Mouse (Mus musculus) cerebellum, postnatal 25 days (tissue): ENCODE data around the gene Fnbp4.

Experiments used
- DNase-seq, 2 experiments: peaks; one replicate each; pipeline ENCODE4 v3.0.0; 2021; ENCODE audit warnings: mixed read lengths in 2 of 2

The Fnbp4 gene

DNA sequence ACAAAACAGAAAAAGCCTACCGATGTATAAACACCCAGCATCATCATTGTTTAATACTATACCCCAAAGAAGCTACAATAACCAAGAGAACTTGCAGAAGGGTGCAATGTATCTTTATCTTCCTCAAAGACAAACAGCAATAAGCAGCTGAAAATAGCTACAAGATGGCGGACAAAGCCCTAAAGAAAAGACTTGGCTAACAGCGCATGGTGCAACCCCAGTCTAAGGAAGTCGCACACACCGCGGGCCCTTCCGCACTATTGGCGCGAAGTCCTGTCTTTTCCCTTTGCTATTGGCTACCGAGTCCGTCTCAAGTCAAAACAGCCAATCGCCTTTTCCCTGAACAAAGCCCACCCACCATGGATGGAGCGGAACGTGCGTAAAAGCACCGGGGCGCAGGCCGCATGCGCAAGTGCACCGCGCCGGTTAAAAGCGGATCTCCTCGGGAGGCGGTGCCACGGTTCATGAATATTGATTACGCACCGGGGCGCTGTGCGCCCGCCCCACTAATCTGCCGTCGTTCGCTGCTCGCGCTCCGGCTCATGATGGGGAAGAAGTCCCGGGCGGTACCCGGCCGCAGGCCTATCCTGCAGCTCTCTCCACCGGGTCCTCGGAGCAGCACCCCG, at the start of gene Fnbp4:
Gene Fnbp4 (plus strand): TSS at position 318 of the 626 bp plus-strand sequence.
- peak; percentile 98 for DNase-seq

DNA sequence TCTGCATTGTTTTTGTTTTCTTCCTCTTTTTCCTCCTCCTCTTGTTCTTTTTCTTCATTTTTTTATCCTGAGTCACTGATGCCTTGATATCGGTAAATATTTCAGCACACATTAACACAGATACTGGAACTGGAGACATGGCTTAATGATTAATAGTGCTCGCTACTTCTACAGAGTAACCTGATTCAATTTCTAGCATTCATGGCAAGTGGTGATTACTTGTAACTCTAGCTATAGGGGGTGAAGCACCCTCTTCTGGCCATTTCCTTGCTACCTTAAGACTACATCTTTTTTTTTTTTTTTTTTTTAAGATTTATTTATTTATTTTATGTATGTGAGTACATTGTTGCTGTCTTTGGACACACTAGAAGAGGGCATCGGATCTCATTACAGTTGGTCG, 44.2 kb upstream of the Fnbp4 start:
- no peak for DNase-seq

DNA sequence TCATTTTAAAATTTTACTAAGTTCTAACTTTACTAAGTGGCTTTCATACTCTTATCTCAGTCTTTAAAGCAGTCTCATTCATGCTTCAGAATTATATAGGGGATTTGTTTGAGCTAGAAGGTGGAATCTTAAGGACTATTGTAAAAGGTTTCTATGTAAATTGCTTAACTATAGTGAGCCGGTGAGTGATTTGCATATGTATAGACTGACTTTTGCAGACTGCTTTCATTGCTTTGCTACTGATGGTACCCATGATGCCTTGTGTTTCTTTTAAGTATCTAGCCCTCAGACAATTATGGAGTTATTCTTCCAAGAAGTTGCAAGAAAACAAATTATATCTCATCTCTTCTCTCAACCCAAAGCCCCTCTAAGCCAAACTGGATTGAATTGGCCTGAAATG, 36.6 kb upstream of the Fnbp4 start:
- DNase-seq = no peak

DNA sequence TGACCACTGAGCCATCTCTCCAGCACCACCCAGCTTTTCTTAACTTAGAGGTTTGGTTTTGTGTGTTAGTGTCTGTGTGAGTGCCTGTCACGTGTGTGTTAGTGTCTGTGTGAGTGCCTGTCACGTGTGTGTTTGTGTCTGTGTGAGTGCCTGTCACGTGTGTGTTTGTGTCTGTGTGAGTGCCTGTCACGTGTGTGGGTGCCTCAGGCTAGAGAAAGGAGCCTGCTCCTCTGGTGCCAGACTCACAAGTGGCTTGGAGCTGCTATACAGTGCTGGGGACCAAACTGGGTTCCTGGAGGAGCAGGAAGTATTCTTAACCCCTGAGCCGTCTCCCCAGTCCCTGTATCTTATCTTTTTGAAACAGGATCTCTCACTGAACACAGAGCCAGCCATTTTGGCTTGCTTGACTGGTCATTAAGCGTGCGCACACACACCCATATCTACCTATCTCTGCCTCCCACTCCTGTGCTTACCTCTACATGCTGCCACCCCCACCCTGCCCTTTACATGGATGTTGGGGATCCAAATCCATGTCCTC, 29.5 kb upstream of the Fnbp4 start:
- DNase-seq = no peak

DNA sequence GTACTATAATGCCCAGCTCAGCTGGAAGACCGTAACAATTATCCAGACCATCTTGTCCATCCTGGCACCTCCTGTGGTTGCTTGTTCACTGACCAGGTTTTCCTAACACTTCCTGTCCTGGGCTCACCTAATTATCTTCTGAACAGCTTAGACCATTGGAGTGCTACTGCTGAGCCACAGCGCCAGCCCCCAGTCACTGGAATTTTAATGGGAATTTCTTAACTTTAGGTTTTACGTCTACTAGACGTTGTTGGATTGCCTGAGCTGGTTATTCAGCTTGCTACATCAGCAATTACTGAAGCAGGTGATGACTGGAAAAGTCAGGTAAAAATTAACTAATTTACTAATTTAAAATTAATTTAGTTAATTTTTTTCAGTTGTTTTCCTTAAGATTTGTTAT, 27.8 kb upstream of the Fnbp4 start:
- DNase-seq = no peak

DNA sequence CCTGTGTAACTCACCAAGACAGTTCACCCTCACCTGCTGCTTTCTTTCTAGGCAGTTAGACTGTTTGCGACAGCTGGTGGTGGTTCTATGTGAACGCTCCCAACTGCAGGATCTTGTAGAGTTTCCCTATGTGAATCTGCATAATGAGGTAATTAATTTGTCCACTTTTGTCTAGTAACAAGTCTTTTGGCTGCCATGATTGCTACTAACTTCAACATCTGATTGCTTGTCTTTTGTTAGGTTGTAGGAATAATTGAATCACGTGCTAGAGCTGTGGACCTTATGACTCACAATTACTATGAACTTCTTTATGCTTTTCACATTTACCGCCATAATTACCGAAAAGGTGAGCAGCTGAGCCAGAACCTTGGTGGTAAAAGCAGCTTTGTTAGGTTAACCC, 27.2 kb upstream of the Fnbp4 start:
- DNase-seq = no peak

DNA sequence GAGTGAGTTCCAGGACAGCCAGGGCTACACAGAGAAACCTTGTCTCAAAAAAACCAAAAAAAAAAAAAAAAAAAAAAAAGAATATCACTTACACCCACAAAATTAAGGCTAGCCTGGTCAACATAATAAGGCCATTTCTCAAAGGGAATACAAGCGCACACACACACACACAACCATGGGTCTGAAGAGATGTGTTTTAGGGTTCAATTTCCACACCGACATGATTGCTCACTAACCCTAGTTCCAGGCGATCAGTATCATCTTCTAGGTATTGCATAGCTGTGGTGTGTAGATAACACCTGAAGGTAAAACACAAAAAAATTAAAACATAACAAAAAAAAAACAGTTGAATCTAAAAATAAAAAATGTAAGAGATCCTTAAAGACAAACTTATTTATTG, 18.4 kb upstream of the Fnbp4 start:
- no peak for DNase-seq

DNA sequence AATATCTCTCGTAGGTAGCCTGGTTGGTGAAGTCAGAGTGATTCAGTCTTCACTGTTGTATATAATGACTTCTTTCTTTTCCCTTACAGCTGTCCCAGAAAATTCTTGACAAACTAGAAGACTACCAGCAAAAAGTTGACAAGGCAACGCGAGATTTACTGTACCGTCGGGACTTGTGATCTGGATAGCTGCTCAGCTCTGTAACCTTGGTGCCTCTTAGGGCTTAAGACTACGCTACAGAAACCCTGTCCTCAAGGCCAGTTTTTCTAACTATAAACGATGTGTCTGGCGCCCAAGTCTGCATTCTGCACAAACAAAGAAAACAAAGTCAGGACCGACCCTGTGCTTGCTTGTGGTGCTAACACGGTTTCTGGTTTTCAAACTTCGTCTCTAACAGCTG, 9.8 kb upstream of the Fnbp4 start:
- DNase-seq = no peak

DNA sequence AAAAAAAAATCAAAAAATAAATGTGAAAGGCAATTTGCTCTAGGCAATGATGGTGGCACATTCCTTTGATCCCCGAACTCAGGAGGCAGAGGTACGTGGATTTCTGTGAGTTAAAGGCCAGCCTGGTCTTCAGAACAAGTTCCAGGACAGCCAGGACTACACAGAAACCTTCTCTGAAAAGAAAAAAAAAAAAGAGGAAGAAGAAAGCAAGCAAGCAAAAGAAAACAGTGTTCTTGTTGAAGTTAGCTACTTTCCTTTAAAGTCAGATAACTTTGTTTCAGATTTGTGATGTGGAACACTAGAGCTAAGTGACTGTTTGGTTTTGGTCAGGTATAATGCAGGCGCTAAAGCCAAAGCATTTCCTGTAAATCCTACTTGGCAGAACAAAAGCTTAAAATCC, 6.4 kb upstream of the Fnbp4 start:
- no peak for DNase-seq

DNA sequence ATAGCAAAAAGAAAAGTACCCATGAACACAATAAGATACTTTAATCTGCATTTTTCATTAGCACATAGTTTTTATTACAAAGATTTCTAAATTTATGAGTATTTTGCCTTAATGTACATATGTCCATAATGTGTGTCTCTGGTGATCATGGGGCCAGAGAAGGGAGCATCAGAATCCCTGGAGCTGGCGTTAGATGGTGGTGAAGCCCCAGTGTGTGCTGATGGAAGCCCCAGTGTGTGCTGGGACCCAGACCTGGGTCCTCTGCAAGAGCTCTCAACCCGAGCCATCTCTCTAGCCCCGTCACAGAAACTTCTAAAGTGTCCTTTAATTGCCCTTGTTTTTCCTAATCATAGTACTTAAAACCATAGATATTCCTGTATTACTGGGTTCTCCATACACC, 5.8 kb upstream of the Fnbp4 start:
- DNase-seq = no peak

DNA sequence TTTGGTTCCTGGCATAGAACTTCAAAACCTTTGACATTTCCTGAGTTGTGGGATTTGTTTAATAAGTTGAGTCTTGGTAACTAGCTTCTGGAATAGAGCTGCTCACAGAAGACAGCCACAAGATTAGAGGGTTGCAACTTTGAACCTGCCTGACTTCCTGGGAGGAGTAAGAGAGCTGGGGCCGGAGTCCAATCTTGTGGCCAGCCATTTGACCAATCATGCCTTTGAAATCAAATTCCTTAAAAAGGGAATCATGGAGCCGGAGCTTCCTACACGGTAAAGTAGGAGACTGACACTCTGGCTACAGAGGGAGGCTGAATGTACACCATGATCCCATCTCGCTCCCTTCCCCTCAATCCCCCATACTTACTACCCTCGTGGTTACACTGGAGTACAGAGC, 5.2 kb upstream of the Fnbp4 start:
- DNase-seq = no peak

DNA sequence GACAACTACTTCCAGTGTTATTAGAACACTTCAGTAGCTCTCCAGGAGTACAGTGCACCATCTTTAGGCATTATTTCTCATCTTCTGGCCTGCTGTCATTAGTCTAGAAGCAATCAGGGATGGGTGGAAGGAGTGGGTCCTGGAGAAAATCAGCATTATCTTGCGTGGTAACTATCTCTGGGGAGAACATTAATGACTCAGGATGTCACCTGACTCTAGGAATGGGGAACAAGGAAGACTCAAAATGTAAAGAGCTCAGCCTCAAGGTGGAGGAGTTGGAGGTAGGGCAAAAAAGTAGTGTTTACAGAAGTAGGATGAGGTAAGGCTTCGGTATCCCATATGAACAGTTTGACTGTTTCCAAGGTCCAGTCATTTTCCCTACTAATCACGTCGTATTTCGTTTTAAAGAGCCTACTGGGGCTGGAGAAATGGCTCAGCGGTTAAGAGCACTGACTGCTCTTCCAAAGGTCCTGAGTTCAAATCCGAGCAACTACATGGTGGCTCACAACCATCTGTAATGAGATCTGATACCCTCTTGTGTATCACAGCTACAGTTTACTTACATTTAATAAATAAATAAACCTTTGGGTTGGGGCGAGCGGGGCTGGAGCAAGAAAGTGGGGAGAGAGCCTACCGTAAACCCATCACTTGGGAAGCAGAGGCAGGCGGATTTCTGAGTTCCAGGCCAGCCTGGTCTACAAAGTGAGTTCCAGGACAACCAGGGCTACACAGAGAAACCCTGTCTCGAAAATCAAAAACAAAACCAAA, 701 bp upstream of the Fnbp4 start:
- peak; percentile 39 to 42 for DNase-seq

DNA sequence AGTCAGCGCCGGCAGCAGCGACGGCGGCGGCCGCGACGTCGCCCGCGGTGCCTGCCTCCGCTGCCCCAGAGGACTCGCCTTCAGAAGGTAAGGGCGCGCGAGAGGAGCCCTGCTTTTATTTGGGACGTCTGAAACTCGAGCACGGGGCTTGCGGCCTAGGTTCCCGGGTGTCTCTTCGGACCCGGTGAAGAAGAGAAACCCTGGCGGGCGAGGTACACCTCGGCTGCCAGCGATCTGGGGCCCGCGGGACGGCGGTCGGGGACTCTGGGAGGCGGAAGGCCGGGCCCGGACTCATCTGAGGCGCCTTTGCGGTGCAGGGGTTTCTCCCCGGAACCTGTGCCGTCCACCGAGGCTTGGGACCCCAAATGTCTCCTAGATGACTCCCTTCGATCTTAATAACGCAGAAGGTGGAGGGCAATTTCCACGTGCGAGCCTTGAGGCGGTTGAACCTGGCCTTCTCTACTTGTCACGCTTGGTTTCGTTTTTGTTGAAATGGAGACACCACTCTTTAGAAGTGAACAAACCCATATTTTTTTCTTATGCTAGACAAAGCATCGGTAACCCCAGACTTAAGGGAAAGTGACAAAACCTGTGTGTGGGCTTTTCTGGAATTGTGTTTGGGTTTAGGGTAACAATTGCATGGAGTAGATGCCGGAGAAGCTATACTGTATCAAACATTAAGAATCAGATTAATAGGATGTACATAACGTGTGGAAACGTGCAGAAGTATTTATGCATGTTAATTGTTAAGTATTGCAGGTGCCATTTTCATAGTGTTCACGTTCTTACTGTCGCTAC, 769 bp downstream of the Fnbp4 start:
- no peak for DNase-seq

DNA sequence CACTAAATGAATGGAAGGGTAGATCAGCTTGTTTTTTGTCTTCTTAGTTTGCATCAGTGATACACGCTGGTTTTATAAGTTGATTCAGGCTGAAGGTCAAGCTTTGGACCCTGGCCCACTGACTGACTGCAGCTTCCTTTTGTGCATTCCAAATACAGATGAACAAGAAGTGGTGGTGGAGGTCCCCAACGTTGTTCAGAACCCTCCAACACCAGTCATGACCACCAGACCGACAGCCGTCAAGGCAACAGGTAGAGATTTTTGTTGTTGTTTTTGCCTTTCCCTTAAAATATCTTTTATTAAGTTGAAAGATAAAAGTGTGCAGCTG, 1.3 kb downstream of the Fnbp4 start:
- peak in 1 of 2 experiments; percentile 41 for DNase-seq

DNA sequence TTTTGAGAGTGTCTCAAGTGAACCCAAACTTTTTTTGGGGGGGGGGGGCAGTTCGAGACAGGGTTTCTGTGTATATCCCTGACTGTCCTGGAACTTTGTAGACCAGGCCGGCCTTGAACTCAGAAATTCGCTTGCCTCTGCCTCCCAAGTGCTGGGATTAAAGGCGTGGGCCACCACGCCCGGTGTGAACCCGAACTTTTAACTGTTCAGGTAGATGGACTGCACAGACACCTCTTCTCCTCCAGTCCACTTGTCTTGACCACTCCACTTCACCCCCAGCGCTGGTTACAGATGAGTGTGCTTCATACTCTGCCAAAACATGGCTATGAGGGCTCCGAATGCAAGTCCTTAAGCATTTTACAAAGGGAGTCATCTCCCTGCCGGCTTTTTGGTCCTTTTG, 2.0 kb downstream of the Fnbp4 start:
- DNase-seq = no peak

DNA sequence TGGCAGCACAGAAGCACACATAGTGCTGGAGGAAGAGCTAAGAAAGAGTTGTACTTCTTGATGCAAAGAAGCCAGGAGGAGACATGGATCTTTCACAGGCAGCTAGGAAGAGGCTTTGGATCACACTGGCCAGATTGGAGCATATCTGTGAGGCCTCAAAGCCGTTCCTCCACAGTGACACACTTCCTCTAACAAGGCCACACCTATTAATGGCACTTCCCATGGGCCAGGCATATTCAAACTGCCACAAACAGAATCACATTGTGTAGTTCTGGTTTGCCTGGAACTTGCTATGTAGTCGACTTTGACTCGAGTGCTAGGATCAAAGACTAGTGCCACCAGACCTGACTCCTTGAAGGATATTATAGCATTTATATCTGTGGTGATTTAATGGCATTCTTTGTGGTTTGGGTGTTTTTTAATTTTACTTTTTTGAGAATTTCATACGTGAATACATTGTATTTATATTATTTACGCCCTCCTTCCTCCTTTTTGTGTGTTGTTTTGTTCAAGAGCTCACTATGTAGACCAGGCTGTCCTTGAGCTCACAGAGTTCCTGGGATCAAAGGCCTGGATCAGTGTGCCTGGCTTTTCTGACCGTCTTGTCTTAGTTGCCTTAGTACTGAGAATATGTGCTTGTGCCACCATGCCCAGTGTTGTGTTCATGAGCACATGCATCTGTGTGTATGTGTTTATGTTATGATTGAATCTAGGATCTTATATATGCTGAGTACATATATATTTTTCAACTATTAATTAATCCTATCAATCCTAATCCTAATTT, 4.7 kb downstream of the Fnbp4 start:
- DNase-seq = no peak

DNA sequence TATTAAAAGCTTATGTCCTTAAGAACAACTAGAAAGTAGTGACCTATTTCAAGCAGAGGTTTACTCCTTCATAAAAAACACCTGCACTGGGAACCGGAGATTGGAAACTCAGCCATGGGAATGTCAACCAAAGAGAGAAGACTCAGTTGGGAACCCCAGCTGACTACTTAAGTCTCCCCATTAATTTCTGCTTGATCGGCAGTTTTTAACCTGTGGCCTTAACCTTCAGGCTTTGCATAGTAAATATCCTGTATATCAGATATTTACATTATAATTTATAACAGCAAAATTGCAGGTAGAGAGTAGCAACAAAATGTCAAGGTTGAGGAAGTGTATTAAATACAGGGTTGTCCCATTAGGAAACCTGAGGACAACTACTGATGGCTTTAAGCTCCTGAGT, 8.4 kb downstream of the Fnbp4 start:
- no peak for DNase-seq

DNA sequence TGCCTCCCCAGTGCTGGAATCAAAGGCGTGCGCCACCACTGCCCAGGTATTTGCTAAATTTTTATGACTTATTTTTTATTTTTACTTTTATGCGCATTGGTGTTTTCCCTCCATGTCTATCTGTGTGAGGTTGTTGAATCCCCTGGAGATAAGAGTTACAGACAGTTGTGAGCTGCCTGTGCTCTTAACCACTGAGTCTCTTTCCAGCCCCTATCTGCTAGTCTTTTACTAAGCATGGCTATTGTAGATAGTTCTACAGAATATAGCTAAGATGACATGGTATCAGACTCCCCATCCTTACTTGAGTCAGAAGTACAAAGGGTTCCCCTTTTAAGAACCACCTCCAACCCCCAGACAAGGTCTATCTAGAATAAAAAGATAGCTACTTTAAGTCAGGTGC, 9.0 kb downstream of the Fnbp4 start:
- DNase-seq = no peak

DNA sequence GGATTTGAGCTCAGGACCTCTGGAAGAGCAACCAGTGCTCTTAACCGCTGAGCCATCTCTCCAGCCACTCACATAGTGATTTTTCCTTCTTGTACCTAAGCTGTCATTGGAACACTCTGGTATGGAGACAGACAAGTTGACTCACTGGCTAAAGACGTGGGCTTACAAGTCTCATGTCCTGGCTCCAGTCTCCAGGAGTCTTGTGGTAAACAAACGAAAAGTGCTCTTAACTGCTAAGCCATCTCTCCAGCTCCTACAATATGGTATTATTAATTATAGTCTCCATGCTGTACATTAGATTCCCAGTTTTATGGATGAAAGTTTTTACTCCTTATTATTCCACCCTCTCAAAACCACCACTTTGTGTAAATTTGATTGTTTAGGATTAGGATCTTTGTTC, 20.0 kb downstream of the Fnbp4 start:
- no peak for DNase-seq

DNA sequence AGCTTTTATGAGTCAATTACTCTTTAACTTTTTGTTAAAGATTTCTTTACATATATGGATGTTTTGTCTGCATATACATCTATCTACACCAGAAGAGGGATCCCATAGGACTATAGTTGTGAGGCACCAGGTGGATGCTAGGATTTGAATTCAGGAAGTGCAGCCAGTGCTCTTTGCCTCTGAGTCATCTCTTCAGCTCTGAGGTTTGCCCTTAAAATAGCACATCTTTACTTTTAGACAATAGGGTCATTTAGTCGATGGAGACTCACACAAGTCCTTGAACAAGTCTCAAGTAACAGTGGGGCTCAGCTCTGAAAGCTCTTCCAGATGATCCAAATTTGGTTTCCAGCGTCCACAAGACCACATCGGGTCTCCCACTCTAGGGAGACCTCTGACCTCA, 36.2 kb downstream of the Fnbp4 start:
- DNase-seq = no peak

DNA sequence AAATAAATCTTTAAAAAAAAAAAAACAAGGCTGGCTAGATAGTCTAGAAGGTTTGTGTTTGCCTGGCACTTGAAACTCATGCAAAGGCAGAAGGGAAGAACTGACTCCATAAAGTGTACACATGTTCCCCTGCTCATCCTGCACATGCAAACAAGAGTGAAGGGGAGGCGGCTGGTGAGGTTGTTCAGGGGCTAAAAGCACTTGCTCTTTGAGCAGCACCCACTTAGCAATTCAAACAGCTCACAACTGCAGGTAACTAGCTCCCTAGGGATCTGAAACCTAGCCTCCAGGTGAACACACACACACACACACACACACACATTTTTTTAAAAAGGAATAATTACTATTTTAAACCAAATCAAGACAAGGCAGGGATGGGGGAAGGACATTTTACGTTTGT, 36.8 kb downstream of the Fnbp4 start:
- DNase-seq = no peak

DNA sequence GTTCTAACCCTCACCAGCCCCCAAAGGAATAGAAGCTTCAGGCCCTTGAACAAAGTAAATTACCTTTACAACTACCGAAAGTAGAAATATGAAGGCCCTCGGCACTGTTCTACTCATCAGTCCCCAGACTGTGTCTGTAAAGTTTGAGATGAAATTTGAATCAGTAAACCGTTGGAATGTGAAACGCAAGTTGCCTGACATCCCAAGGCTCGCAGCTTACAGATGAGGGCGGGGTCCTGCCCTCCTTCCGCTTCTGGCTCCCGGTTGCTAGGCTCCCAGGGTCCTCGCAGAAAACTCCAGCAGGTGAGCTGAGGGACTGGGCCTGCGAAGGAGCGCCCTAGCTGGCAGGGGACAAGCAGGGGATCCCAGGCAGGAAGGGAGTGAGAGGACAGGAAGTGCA, 37.3 kb downstream of the Fnbp4 start, which contains the start of gene Agbl2:
Gene Agbl2 (plus strand): TSS at position 270 of the 400 bp plus-strand sequence.
- DNase-seq = peak; percentile 41

DNA sequence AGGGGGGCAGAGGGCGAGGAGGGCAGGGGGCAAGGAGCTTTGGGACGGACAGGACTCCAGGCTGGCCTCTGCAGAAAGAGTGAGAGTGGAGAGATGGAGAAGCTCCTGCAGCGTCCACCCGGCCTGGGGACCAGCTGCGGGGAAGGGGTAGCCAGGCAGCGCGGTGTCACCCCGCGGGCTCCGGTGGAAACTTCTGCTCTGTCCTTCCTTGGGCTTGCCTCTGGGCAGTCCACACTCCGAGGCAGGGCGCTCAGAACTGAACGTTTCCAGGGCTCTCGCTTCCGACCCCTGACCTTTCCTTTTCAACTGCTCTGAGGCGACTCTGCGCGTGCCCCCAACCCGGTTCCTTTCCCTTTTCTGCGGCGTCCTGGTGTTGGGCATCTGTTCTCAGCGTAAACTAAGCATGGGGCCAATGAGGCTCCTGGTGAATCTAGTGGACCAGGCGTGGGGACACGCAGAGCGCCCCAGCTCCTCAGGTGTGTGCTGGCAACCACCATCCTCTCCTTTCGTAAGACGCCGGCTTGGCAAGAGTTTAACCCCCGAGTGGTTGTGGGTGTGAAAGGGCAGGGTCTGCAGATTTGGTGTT, 37.8 kb downstream of the Fnbp4 start:
- DNase-seq = peak; percentile 54 to 55
